Mouse (Mus musculus): ENCODE measurements around the gene Gramd4.

- TF ChIP-seq MAX (IDR thresholded peaks at IDR 0.05; ENCODE audit: low read depth): no peak
- TF ChIP-seq REST (IDR thresholded peaks at IDR 0.05; ENCODE audit: insufficient read depth, insufficient read length): no peak
- TF ChIP-seq POLR2A (IDR thresholded peaks at IDR 0.05; ENCODE audit: insufficient read length, low read depth): no peak
- TF ChIP-seq POLR2AphosphoS2 (IDR thresholded peaks at IDR 0.05; ENCODE audit: insufficient read length, low read depth): no peak
- TF ChIP-seq TCF12 (IDR thresholded peaks at IDR 0.05; ENCODE audit: insufficient read depth, poor library complexity, severe bottlenecking): no peak
- TF ChIP-seq USF1 (IDR thresholded peaks at IDR 0.05; ENCODE audit: low read depth): no peak
Observed at GRCm38 (mm10) chr15:86020008-86020407, 37.5 kb upstream of the Gramd4 start.

Data from myocyte (in vitro differentiated cells).